Mouse (Mus musculus): ENCODE measurements around the gene Terb2. TPM values are rescaled to one million over a fixed set of nuclear protein-coding genes. Genes with fewer than 3 reads are reported as not detected.

Gene Terb2
- polyA plus RNA-seq (2016; fragmentation: Nextera tagmentation; extraction: Ambion mirVana) = not detected in 2 replicates

GRCm38 (mm10) chr2:122186106-122186505 lies at the start of gene Terb2, which contains the start of gene Patl2:
TSS of gene Terb2 (plus strand) at chr2:122186272.
TSS of gene Patl2 (minus strand) at chr2:122186189.
- Histone ChIP-seq H3K4me3 (no peak within 1 kb of the TSS), H3K9ac (no peak within 1 kb of the TSS), H3K27me3 (no peaks in the 10 kb centered on the region), H3K4me1 (no peaks in the 10 kb centered on the region), H3K4me2 (replicated peaks) (no peak within 1 kb of the TSS), H3K9me3 (replicated peaks) (no peaks in the 10 kb centered on the region), H3K36me3 (no peaks in the 10 kb centered on the region), H3K27ac (no peak within 1 kb of the TSS)
- 79% methylated on average over 17 of the region's 17 CpGs for WGBS
- no peak for ATAC-seq (ENCODE audit: low FRiP score)

GRCm38 (mm10) chr2:122137839-122138465 lies 48.1 kb upstream of the Terb2 start:
- no peak overlapping the region for H3K4me3 ChIP-seq
- H3K27me3 ChIP-seq = 0 out of 2 replicates have a peak, but pooled peaks cover 3% of the 10 kb centered on the region
- H3K36me3 ChIP-seq = no peaks in the 10 kb centered on the region
- no peaks in the 10 kb centered on the region for H3K9me3 ChIP-seq (replicated peaks)
- no peaks in the 10 kb centered on the region for H3K4me1 ChIP-seq
- 57% methylated on average over 5 of the region's 5 CpGs for WGBS
- H3K27ac ChIP-seq = no peak overlapping the region
- no peak overlapping the region for H3K4me2 ChIP-seq (replicated peaks)
- no peak for ATAC-seq (ENCODE audit: low FRiP score)
- no peak overlapping the region for H3K9ac ChIP-seq

GRCm38 (mm10) chr2:122140815-122141214 lies 45.3 kb upstream of the Terb2 start:
- Histone ChIP-seq H3K9ac (no peak overlapping the region), H3K27ac (no peak overlapping the region), H3K36me3 (no peaks in the 10 kb centered on the region), H3K9me3 (replicated peaks) (no peaks in the 10 kb centered on the region), H3K4me1 (no peaks in the 10 kb centered on the region), H3K4me2 (replicated peaks) (no peak overlapping the region), H3K4me3 (no peak overlapping the region), H3K27me3 (no peaks in the 10 kb centered on the region)
- WGBS = 91% methylated on average over 2 of the region's 2 CpGs
- no peak for ATAC-seq (ENCODE audit: low FRiP score)

GRCm38 (mm10) chr2:122141332-122141967 lies 44.6 kb upstream of the Terb2 start:
- WGBS = 81% methylated on average over 5 of the region's 5 CpGs
- no peak overlapping the region for H3K4me2 ChIP-seq (replicated peaks)
- no peaks in the 10 kb centered on the region for H3K36me3 ChIP-seq
- no peak overlapping the region for H3K4me3 ChIP-seq
- no peaks in the 10 kb centered on the region for H3K4me1 ChIP-seq
- H3K27ac ChIP-seq = no peak overlapping the region
- no peak for ATAC-seq (ENCODE audit: low FRiP score)
- no peak overlapping the region for H3K9ac ChIP-seq
- no peaks in the 10 kb centered on the region for H3K9me3 ChIP-seq (replicated peaks)
- no peaks in the 10 kb centered on the region for H3K27me3 ChIP-seq

- ATAC-seq (ENCODE audit: low FRiP score) = no peak
- Histone ChIP-seq H3K9me3 (replicated peaks) (no peaks in the 10 kb centered on the region), H3K9ac (no peak overlapping the region), H3K4me3 (no peak overlapping the region), H3K4me2 (replicated peaks) (no peak overlapping the region), H3K36me3 (no peaks in the 10 kb centered on the region), H3K27me3 (no peaks in the 10 kb centered on the region), H3K27ac (no peak overlapping the region), H3K4me1 (peaks cover 6% of the 10 kb centered on the region; the same call in 1 of the 2 replicates)
- 91% methylated on average over 3 of the region's 3 CpGs for WGBS
Measured at GRCm38 (mm10) chr2:122143111-122143510, 43.0 kb upstream of the Terb2 start.

GRCm38 (mm10) chr2:122145756-122146155 lies 40.3 kb upstream of the Terb2 start:
- Histone ChIP-seq H3K27ac (no peak overlapping the region), H3K4me3 (no peak overlapping the region), H3K36me3 (no peaks in the 10 kb centered on the region), H3K4me1 (peaks cover 9% of the 10 kb centered on the region; the same call in 1 of the 2 replicates), H3K9ac (no peak overlapping the region), H3K9me3 (replicated peaks) (no peaks in the 10 kb centered on the region), H3K27me3 (no peaks in the 10 kb centered on the region), H3K4me2 (replicated peaks) (no peak overlapping the region)
- 70% methylated on average over 4 of the region's 4 CpGs for WGBS
- no peak for ATAC-seq (ENCODE audit: low FRiP score)

GRCm38 (mm10) chr2:122146687-122147086 lies 39.4 kb upstream of the Terb2 start:
- Histone ChIP-seq H3K36me3 (no peaks in the 10 kb centered on the region), H3K9ac (no peak overlapping the region), H3K4me3 (no peak overlapping the region), H3K27ac (no peak overlapping the region), H3K4me1 (peaks cover 9% of the 10 kb centered on the region; the same call in 1 of the 2 replicates), H3K9me3 (replicated peaks) (no peaks in the 10 kb centered on the region), H3K27me3 (no peaks in the 10 kb centered on the region), H3K4me2 (replicated peaks) (no peak overlapping the region)
- no peak for ATAC-seq (ENCODE audit: low FRiP score)
- WGBS = 80% methylated on average over 6 of the region's 6 CpGs

- Histone ChIP-seq H3K9ac (peak within 1 kb of the TSS; percentile 78), H3K27ac (peak within 1 kb of the TSS; percentile 55), H3K9me3 (replicated peaks) (no peaks in the 10 kb centered on the region), H3K4me1 (peaks cover 9% of the 10 kb centered on the region; the same call in 1 of the 2 replicates), H3K4me3 (peak within 1 kb of the TSS; percentile 60), H3K27me3 (no peaks in the 10 kb centered on the region), H3K36me3 (no peaks in the 10 kb centered on the region), H3K4me2 (replicated peaks) (peak within 1 kb of the TSS; percentile 79)
- WGBS = under 1% methylated on average over 40 of the region's 40 CpGs
- ATAC-seq (ENCODE audit: low FRiP score) = peak; percentile 97
Measured at GRCm38 (mm10) chr2:122147508-122148241, 38.4 kb upstream of the Terb2 start, which contains the start of gene B2m. TSS of gene B2m (plus strand) at chr2:122147686.

- Histone ChIP-seq H3K9ac (peak overlapping the region; percentile 78), H3K4me2 (replicated peaks) (peak overlapping the region; percentile 79), H3K4me1 (peaks cover 9% of the 10 kb centered on the region; the same call in 1 of the 2 replicates), H3K9me3 (replicated peaks) (no peaks in the 10 kb centered on the region), H3K27me3 (no peaks in the 10 kb centered on the region), H3K36me3 (no peaks in the 10 kb centered on the region), H3K4me3 (peak overlapping the region; percentile 60), H3K27ac (no peak overlapping the region; the same call in 1 of the 2 replicates)
- 0 out of 2 replicates have a peak, but pooled peaks have one; percentile 8 for ATAC-seq (ENCODE audit: low FRiP score)
- WGBS = 36% methylated on average over 18 of the region's 18 CpGs
Measured at GRCm38 (mm10) chr2:122148242-122148917, 37.7 kb upstream of the Terb2 start.

GRCm38 (mm10) chr2:122149316-122149715 lies 36.8 kb upstream of the Terb2 start:
- no peak overlapping the region for H3K27ac ChIP-seq
- ATAC-seq (ENCODE audit: low FRiP score) = no peak
- no peak overlapping the region for H3K4me2 ChIP-seq (replicated peaks)
- no peak overlapping the region for H3K4me3 ChIP-seq
- H3K36me3 ChIP-seq = 0 out of 2 replicates have a peak, but pooled peaks cover 1% of the 10 kb centered on the region
- WGBS = 92% methylated on average over 6 of the region's 6 CpGs
- no peak overlapping the region for H3K9ac ChIP-seq
- H3K4me1 ChIP-seq = peaks cover 9% of the 10 kb centered on the region; the same call in 1 of the 2 replicates
- H3K27me3 ChIP-seq = no peaks in the 10 kb centered on the region
- no peaks in the 10 kb centered on the region for H3K9me3 ChIP-seq (replicated peaks)

- 93% methylated on average over 3 of the region's 3 CpGs for WGBS
- Histone ChIP-seq H3K4me1 (peaks cover 9% of the 10 kb centered on the region; the same call in 1 of the 2 replicates), H3K9me3 (replicated peaks) (no peaks in the 10 kb centered on the region), H3K27ac (no peak overlapping the region), H3K4me3 (no peak overlapping the region), H3K27me3 (no peaks in the 10 kb centered on the region), H3K9ac (no peak overlapping the region), H3K4me2 (replicated peaks) (no peak overlapping the region), H3K36me3 (0 out of 2 replicates have a peak, but pooled peaks cover 3% of the 10 kb centered on the region)
- no peak for ATAC-seq (ENCODE audit: low FRiP score)
Measured at GRCm38 (mm10) chr2:122149716-122150115, 36.4 kb upstream of the Terb2 start.
